Mouse (Mus musculus) kidney, embryonic 14.5 days (tissue): ENCODE results near the gene Gstt2. TPM values are rescaled to one million over a fixed set of nuclear protein-coding genes. Genes with fewer than 3 reads are reported as not detected.
A peak's percentile ranks its signal among the peaks of the same experiment; 100 is the strongest.

Experiments
- ATAC-seq: fragments of 200-750 bp; cut with Nextera tagmentation; 2 replicates; pipeline ENCODE4 v1.8.0; 2017; ENCODE audit warnings: moderate number of reproducible peaks, mild to moderate bottlenecking, moderate TSS enrichment, moderate library complexity; ENCODE audit not compliant: low FRiP score, low TSS enrichment
- H3K27ac ChIP-seq: fragments of 300-500 bp; sonication (generic); 2 replicates; pipeline ENCODE4 v1.5.1; 2014; ENCODE audit warnings: low read depth, mild to moderate bottlenecking, low read length, moderate library complexity, mixed read lengths
- H3K27me3 ChIP-seq: fragments of 300-500 bp; sonication (generic); 2 replicates; pipeline ENCODE4 v1.6.1; 2014; ENCODE audit warnings: mild to moderate bottlenecking, low read length; ENCODE audit not compliant: control insufficient read depth, insufficient read depth
- H3K36me3 ChIP-seq: fragments of 300-500 bp; sonication (generic); 2 replicates; pipeline ENCODE4 v1.6.1; 2014; ENCODE audit warnings: low read length, mixed read lengths; ENCODE audit not compliant: control insufficient read depth, insufficient read depth
- H3K4me1 ChIP-seq: fragments of 300-500 bp; sonication (generic); 2 replicates; pipeline ENCODE4 v1.6.1; 2014; ENCODE audit warnings: low read length, mixed read lengths; ENCODE audit not compliant: control insufficient read depth, insufficient read depth
- H3K4me2 ChIP-seq: fragments of 300-500 bp; sonication (generic); replicated peaks from 2 replicates; pipeline ENCODE4 v1.6.1; 2014; ENCODE audit warnings: low read depth, mild to moderate bottlenecking, low read length
- H3K4me3 ChIP-seq: fragments of 300-500 bp; sonication (generic); 2 replicates; pipeline ENCODE4 v1.5.1; 2014; ENCODE audit warnings: mild to moderate bottlenecking, low read length
- H3K9ac ChIP-seq: fragments of 300-500 bp; sonication (generic); 2 replicates; pipeline ENCODE4 v1.6.1; 2014; ENCODE audit warnings: low read depth, mild to moderate bottlenecking, low read length, moderate library complexity
- H3K9me3 ChIP-seq: fragments of 300-500 bp; sonication (generic); 2 replicates; pipeline ENCODE4 v1.6.1; 2016; ENCODE audit warnings: low read length; ENCODE audit not compliant: control insufficient read depth
- whole genome bisulfite sequencing: fragments of 180-500 bp; shearing (Covaris S2); extraction: QIAGEN DNeasy Blood & Tissue Kit; methylation state at CpG from one replicate; pipeline ENCODE4 v1.1.7; 2014; 5-methylcytosine and 5-hydroxymethylcytosine counted together
- polyA plus RNA-seq: library from polyadenylated mRNA; unstranded; fragments of >200 nt; fragmentation: Nextera tagmentation; extraction: Ambion mirVana; gene quantifications from 2 replicates; pipeline ENCODE4 v1.2.1, GENCODE M21; 2014

Gstt2 gene
- polyA plus RNA-seq, 1 experiment from 2014 or later = 28.2 TPM

DNA sequence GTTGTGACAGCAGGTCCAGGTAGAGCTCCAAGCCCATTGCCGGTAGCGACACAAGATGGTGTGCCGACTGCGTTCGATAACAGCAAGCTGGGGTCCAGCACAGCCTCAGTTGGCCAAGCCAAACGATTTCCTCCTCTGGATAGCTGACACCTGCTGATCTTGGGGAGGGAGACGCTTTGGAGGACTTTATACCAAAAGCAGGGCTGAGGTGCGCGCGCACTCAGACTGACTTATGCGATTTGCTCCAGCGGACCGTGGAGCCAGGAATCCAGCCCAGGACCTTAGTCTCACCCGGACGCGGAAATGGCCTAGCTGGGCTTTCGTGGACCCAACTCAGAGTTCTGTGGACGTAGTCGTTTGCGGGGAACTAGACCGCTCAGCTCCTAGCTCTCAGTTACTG, 3.0 kb downstream of the Gstt2 start:
- ATAC-seq = peak; percentile 25
- H3K9me3 ChIP-seq = no peaks in the 10 kb centered on the region

GRCm38 (mm10) chr10:75833456-75834080, 3.7 kb downstream of the Gstt2 start:
- peak overlapping the region; percentile 43 for H3K4me3 ChIP-seq
- H3K36me3 ChIP-seq = no peaks in the 10 kb centered on the region
- WGBS = 13% methylated on average over 21 of the region's 21 CpGs
- H3K27me3 ChIP-seq = no peaks in the 10 kb centered on the region
- peaks cover 19% of the 10 kb centered on the region; the same call in 1 of the 2 replicates for H3K4me1 ChIP-seq
- H3K9me3 ChIP-seq = no peaks in the 10 kb centered on the region
- no peak overlapping the region for H3K27ac ChIP-seq
- no peak for ATAC-seq
- peak overlapping the region; percentile 53 for H3K9ac ChIP-seq
- H3K4me2 ChIP-seq = peak overlapping the region; percentile 69

More for the DNA sequence above, 3.0 kb downstream of the Gstt2 start:
- Histone ChIP-seq H3K9ac (peak overlapping the region; percentile 53), H3K27me3 (no peaks in the 10 kb centered on the region), H3K27ac (peak overlapping the region; percentile 55; the same call in 1 of the 2 replicates), H3K4me1 (peaks cover 19% of the 10 kb centered on the region; the same call in 1 of the 2 replicates), H3K4me3 (peak overlapping the region; percentile 43), H3K36me3 (no peaks in the 10 kb centered on the region), H3K4me2 (peak overlapping the region; percentile 69)
- whole genome bisulfite sequencing = under 1% methylated on average over 21 of the region's 21 CpGs

GRCm38 (mm10) chr10:75832272-75832895, 4.8 kb downstream of the Gstt2 start:
- no peak overlapping the region for H3K27ac ChIP-seq
- ATAC-seq = no peak
- no peaks in the 10 kb centered on the region for H3K36me3 ChIP-seq
- no peak overlapping the region for H3K4me3 ChIP-seq
- WGBS = 71% methylated on average over 13 of the region's 13 CpGs
- peaks cover 12% of the 10 kb centered on the region; the same call in 1 of the 2 replicates for H3K4me1 ChIP-seq
- no peaks in the 10 kb centered on the region for H3K9me3 ChIP-seq
- no peaks in the 10 kb centered on the region for H3K27me3 ChIP-seq
- no peak overlapping the region for H3K4me2 ChIP-seq
- no peak overlapping the region for H3K9ac ChIP-seq

GRCm38 (mm10) chr10:75830275-75830670, 7.0 kb downstream of the Gstt2 start:
- 93% methylated on average over 2 of the region's 2 CpGs for WGBS
- no peaks in the 10 kb centered on the region for H3K27me3 ChIP-seq
- peaks cover 5% of the 10 kb centered on the region; the same call in 1 of the 2 replicates for H3K4me1 ChIP-seq
- no peak overlapping the region for H3K4me3 ChIP-seq
- ATAC-seq = no peak
- H3K27ac ChIP-seq = no peak overlapping the region
- no peak overlapping the region for H3K4me2 ChIP-seq
- no peaks in the 10 kb centered on the region for H3K9me3 ChIP-seq
- H3K9ac ChIP-seq = no peak overlapping the region
- H3K36me3 ChIP-seq = no peaks in the 10 kb centered on the region

GRCm38 (mm10) chr10:75829529-75830274, 7.5 kb downstream of the Gstt2 start:
- Histone ChIP-seq H3K27ac (no peak overlapping the region), H3K4me2 (no peak overlapping the region), H3K9ac (no peak overlapping the region), H3K4me1 (peaks cover 5% of the 10 kb centered on the region; the same call in 1 of the 2 replicates), H3K27me3 (no peaks in the 10 kb centered on the region), H3K4me3 (no peak overlapping the region), H3K36me3 (no peaks in the 10 kb centered on the region), H3K9me3 (no peaks in the 10 kb centered on the region)
- 83% methylated on average over 2 of the region's 2 CpGs for WGBS
- no peak for ATAC-seq

GRCm38 (mm10) chr10:75828500-75828931, 8.7 kb downstream of the Gstt2 start:
- Histone ChIP-seq H3K27me3 (no peaks in the 10 kb centered on the region), H3K27ac (no peak overlapping the region), H3K36me3 (no peaks in the 10 kb centered on the region), H3K4me1 (peaks cover 3% of the 10 kb centered on the region; the same call in 1 of the 2 replicates), H3K4me2 (no peak overlapping the region), H3K4me3 (no peak overlapping the region), H3K9me3 (no peaks in the 10 kb centered on the region), H3K9ac (no peak overlapping the region)
- ATAC-seq = no peak

GRCm38 (mm10) chr10:75827668-75828360, 9.4 kb downstream of the Gstt2 start:
- H3K27ac ChIP-seq = no peak overlapping the region
- no peaks in the 10 kb centered on the region for H3K4me1 ChIP-seq
- 92% methylated on average over 4 of the region's 4 CpGs for WGBS
- no peak overlapping the region for H3K4me2 ChIP-seq
- H3K36me3 ChIP-seq = no peaks in the 10 kb centered on the region
- ATAC-seq = no peak
- no peak overlapping the region for H3K9ac ChIP-seq
- no peak overlapping the region for H3K4me3 ChIP-seq
- no peaks in the 10 kb centered on the region for H3K27me3 ChIP-seq
- H3K9me3 ChIP-seq = peaks cover 4% of the 10 kb centered on the region; the same call in 1 of the 2 replicates

DNA sequence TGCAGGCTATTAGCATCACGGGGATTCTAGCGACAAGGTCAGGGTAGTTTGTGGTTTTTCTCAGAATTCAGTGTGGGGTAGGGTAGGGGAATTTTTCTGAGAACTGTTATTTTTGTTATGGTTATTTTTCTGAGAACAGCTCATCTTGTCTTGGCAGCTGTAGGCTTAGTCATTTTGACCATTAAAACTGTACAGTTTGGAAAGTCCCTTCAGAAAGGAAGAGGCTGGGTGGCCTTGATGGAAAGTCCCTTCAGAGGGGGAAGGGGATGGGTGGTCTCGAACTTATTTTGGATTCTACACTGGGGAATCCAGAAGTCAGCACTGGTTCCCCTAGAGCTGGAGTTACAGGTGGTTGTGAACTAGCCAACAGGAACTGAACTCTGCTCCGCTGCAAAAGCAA, 12.7 kb downstream of the Gstt2 start:
- Histone ChIP-seq H3K27me3 (no peaks in the 10 kb centered on the region), H3K4me3 (no peak overlapping the region), H3K4me2 (no peak overlapping the region), H3K36me3 (no peaks in the 10 kb centered on the region), H3K9ac (no peak overlapping the region), H3K27ac (no peak overlapping the region), H3K9me3 (peaks cover 4% of the 10 kb centered on the region; the same call in 1 of the 2 replicates), H3K4me1 (no peaks in the 10 kb centered on the region)
- ATAC-seq = no peak
- 89% methylated on average over 4 of the region's 4 CpGs for WGBS
